ENCODE assay signal across 16 mouse cellular contexts in the genomic region with DNA sequence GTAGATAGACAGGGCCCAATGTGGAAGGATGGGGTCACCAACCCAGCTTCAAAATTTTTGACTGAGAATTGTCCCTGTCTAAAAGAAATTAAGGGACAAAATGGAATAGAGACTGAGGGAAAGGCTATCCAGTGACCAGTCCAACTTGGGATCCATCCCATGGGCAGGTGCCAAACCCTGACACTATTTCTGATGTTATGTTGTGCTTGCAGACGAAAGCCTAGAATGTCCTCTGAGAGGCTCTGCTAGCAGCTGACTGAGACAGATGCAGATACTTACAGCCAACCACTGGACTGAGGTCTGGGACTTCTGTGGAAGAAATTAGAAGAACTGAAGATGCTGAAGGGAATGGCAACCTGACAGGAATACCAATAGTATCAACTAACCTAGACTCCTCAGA.
DNase-seq lines count a peak whose midpoint lies in the region.
"Had no signal": no experiment of that assay in that cellular context is flagged by ENCODE, and none has a peak within 500 bp of the region (broad histone marks: within the 10 kb centered on the region; RNA-seq: fewer than 3 reads in every experiment).

No protein-coding gene starts in this region.

- DNase-seq in adrenal gland, postnatal 14 days = peak; percentile 4
- no peak for DNase-seq in adrenal gland, postnatal 10 days
- DNase-seq in adipocyte (ENCODE audit: low spot score) = peak; percentile 14
- peak; percentile 77 for DNase-seq in gastrocnemius, postnatal 25 days
- peak; percentile 64 to 68 for DNase-seq in heart, postnatal 14 days
- DNase-seq in left cerebral cortex, postnatal 25 days (ENCODE audit: low spot score in 2 of 2) = no peak
- DNase-seq in adrenal gland, postnatal 36 days = no peak
- DNase-seq in left cerebral cortex, adult 9 months (ENCODE audit: low spot score in 2 of 2) = no peak
- DNase-seq: cerebellum, adult 11 months; cerebellum, postnatal 10 days; kidney, adult 8-10 months; kidney, postnatal 14 days; lung, adult 2 months; lung, postnatal 14 days; right cerebral cortex, postnatal 14 days; spleen, adult 18-20 months had no signal

- intact Hi-C loops in heart, postnatal 14 days (cut with DNase I) = no loop called here
- intact Hi-C loops in left cerebral cortex, postnatal 25 days (cut with DNase I) = no loop called here

Comparison
In these comparisons a context has a peak if more than half of its experiments do, and no peak if none do; other contexts are left out.
1. DNase-seq: peak in adrenal gland, postnatal 14 days (single experiment), adipocyte (single experiment), gastrocnemius, postnatal 25 days (single experiment) and heart, postnatal 14 days (2 of 2); none in adrenal gland, postnatal 10 days (single experiment), left cerebral cortex, postnatal 25 days (0 of 2), adrenal gland, postnatal 36 days (0 of 2) and left cerebral cortex, adult 9 months (0 of 2).